Mouse (Mus musculus) embryonic fibroblast, embryonic 13.5 days (primary cell): ENCODE measurements around the gene AI481877.

Experiments used
- CTCF ChIP-seq: IDR thresholded peaks from 2 replicates; pipeline ENCODE4 v1.5.1; 2011; ENCODE audit warnings: mild to moderate bottlenecking, control low read depth, low read length, moderate library complexity, borderline replicate concordance; ENCODE audit not compliant: insufficient read depth
- POLR2A ChIP-seq: IDR thresholded peaks from 2 replicates; pipeline ENCODE4 v1.6.1; 2011; ENCODE audit warnings: low read depth, mild to moderate bottlenecking, control low read depth, low read length, moderate library complexity

GRCm38 (mm10) chr4:59156897-59157592 is 18.3 kb upstream of the AI481877 start:
- TF ChIP-seq CTCF (no peak), POLR2A (no peak)
